Mouse (Mus musculus) gastrocnemius, adult 8-10 months (tissue): ENCODE results near the gene Rtl5. TPM values are rescaled to one million over a fixed set of nuclear protein-coding genes. Genes with fewer than 3 reads are reported as not detected.
"Not testable (repeated sequence)": the region's sequence is repeated elsewhere in the genome, so short reads cannot be mapped to it uniquely, and the experiment has no call there.

ENCODE experiments used
- DNase-seq, 2 experiments: peaks; one replicate each; pipeline ENCODE4 v3.0.0; 2022; ENCODE audit warnings: low spot score in 2 of 2
- total RNA-seq, 4 experiments: library from RNA; stranded (reverse); gene quantifications; 2 replicates each; pipeline ENCODE4 v1.2.4; 2022

Gene Rtl5
- under 1 TPM; 0.15 to 0.43 (median 0.33) TPM for total RNA-seq

DNA sequence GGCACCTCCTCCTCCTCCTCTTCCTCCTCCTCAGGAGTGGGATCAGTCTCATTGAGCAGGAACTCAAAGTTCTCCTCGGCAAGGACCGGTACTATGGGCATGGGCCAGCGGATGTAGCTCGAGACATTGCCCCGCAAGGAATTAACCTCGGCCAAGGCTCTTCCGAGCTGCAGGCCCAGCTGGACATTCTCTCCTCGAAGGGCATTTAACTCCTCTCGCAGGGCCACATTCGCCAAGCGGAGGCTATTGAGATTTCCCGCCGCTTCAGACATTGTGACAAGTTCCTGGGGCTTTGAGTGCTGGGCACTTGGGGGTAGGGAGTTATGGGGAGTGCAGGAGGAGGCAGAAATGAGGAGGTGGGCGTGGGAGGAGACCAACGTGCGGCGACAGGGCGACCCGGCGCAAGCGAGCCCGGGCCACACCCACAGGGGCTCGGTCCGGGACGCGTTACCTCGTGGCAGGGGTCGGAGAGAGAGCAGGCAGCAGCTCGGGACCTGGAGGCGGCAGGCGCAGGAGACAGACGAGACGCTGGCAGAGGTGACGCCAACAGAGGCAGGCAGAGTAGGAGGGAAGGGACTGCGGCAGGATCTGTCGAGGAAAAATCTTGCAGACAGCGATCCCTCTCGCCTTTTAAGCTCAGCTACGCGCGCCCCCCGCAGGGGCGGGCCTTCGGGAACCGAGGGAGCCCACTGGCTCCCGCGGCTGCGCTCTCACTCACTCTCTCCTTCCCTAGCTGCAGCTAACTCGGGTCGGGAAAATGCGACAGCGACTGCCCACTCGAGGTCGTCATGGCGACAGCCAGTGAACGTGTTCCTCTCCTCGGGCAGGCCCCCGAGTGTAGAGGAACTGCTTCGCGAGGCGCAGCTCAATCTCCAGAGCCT, at the start of gene Rtl5:
TSS of gene Rtl5 (minus strand) at position 714 of the 881 bp plus-strand sequence.
- peak in 1 of 2 experiments; percentile 42 for DNase-seq

DNA sequence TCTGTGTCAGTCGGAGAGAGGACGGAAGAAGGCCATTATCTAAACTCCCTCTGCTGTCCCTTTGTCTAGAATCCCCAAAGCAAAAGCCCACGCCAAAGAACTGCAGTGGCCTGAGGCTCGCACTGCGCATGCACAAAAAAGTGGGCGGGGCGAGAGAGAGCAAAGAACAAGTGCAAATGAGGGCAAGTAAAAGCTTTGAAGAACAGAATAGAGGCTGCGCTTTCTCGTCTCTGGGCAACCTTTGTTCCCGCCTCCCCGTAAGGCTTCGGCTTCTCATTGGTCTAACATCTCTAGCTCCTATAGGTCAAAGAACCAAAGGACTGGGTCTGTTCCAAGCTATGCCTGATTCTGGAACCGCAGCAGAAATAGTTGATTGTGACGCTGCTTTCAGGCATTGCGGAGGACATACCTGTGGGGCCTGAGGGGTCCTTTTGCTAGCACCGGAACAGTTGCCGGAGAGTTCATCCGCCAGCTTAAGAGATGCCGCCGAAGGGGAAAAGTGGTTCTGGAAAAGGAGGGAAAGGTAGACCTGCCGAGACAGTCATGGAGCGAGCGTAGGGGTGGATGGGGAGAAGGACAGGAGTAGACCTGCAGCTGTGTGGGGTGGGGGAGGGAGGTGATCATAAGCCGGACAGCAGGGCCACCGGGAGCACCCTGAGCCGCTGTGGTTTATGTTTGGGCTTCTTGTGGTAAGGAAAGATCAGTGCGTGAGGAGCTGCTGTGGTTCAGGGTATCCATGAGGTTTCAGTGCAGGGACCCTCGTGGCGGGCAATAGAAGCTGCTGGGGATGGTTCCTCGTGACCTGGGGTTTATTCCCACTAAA, 48.1 kb upstream of the Rtl5 start, which contains the start of gene Pin4:
TSS of gene Pin4 (plus strand) at position 406 of the 823 bp plus-strand sequence.
- DNase-seq, result peak; percentile 86 to 89

DNA sequence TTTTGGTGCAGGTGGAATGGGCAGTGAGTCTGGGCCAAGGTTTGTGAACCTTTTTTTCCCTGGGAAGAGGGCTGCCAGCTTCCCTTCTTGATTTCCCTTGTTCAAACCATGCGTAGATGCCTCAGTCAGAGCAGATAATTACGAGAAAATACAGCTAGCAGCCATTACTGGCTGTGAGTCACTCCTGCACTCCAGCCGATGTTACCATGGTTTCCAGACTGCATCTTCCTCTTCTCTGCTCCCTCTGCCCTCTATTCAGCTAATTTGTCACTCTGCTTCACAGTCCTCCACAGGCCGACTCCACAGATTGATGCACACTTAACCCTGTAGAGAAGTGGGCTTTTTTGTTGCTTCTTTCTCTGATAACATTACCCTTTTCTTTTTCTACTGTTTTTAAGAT, 44.6 kb upstream of the Rtl5 start:
- DNase-seq, result no peak

DNA sequence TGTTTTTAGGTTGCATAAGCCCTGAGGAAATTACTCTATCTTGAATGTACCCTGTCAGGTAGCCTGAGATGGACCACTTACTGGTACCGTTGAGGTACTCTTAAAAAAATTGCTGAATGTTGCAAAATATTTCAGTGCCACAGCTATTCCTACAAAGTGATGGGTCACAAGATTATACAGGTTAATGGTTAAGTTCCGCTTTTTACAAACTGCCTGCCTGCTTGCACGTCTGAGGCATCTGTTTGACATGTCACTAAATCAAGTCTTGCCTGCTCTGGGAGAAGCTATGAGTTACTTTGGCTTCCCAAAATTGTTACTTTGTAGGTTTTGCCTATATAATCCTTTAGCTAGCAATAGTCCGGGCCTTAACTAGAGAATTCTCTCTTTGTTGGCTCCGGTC, 38.2 kb upstream of the Rtl5 start:
- not testable (repeated sequence) for DNase-seq

DNA sequence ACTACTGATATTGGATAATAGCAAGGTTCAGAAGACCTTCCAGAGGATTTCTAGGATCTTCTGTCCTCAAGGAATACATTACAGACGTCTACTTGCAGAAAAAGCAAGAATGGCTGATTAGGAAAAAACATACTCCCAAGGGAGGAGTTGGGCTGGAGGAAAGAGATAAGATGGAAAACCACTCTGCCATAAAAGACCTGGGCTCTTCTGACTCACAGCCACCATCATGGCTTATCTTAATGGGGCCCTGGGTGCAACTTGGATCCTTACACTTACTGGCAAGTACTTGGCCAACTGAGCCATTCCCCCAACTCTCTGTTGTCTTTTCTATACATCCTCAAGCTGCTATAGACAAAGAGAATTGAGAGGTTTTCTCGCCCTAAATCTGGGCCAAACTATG, 32.7 kb upstream of the Rtl5 start:
- DNase-seq, result not testable (repeated sequence)

DNA sequence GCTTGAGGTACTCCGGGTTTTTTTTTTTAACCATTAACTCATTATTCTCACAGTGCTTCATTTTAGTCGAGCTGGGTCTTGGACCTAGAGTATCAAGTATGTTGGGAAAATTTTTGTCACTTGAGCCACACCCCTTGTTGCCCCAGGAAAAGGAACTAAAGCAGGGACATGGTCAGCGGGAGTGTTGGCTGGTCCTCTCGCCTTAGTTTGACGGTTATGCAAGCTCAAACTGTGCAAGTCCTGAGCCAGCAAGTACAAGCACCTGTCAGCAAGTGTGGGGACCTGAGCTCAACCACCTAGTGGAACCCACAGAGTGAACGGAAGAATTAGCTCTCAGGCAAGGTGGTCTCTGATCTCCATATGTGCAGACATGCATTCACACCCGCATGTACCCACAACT, 30.8 kb upstream of the Rtl5 start:
- DNase-seq, result no peak

DNA sequence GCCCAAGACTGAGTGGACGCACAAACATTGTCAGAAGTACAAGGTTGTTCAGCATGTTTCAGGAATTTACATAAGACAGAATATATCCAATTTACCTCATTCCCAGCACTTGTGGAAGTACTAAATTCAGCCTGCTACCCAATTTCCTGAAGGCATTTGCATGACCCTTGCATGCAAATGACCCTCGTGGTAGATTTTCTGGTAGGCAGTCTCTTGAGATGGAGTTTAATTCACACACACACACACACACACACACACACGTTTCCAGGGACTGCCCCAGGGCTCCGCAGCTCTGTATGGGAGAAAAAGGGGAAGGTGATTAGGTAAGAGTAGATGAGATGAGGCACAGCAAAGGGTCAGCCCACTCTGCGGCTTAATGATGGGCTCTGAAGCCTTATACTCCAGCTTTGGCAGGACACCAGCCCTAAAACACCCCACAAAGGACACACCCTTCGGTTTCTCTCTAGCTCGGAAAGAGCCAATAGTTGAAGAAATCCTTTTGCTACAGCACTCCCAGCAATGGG, 23.3 kb upstream of the Rtl5 start:
- no peak for DNase-seq

DNA sequence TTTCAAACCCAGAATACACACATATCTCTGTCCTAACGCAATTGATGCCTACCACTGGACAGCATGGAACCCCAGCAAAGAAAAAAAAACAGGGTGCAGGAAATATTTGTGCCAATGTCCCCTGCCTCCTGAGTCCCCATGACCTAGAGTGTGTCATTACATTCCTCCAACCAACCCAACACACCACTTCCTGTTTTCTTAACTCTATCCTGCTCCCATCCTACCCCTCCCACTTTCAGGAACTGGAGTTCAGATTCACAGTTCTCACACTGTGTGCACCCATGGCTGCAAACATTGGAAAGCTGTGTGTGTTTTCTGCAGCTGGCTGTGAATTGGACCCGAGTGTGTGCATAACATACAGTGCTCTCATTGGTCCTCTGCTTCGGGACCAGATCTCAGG, 19.5 kb upstream of the Rtl5 start:
- DNase-seq, result no peak

DNA sequence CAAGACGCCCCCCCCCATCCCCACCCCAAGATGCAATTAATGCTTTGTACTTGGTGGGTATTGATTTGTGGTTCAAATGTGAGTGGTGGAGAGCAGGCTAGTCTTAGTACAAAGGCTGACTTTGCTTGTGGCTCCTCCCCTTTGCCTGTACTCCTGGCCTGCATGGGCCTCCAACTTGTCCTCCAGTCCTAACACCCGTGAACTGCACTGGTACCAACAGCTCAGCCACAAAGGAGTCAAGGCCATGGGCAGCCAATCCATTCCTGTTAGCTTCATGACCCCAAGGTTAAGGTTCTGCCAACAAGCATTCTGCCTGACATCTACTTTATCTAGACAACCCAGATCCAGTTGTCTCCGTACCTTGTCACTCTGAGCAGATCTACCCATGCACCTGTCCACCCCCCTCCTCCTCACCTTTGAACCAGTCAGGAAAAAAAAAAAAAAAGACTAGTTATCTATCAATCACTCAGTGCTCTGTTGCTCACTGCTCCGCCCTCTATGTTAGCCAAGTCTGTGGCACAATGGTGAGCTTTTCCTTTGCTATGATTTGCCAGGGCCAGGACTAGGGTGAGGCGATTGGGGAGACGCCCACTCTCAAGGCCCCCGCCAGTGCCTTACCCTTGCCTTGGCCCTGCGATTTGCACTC, 14.8 kb upstream of the Rtl5 start:
- no peak for DNase-seq

DNA sequence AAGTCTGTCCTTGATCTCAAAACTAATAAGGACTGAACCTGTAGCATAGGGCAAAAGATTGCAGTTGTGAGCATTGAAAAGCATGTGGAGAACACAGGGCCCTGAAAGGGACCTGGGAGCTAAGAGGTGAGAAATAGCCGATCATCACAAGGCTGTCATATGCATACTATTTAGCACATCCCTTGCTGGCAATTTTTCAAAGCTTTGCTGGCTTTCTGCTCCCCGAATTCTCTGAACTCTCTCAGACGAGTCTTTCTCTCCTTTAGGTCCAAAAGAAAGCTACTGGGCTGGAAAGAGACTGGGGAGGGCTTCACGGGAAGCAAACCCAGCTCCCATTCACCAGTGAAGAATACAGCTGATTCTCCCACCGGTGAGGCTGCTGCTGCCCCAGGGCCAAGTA, 11.2 kb upstream of the Rtl5 start:
- DNase-seq, result no peak

DNA sequence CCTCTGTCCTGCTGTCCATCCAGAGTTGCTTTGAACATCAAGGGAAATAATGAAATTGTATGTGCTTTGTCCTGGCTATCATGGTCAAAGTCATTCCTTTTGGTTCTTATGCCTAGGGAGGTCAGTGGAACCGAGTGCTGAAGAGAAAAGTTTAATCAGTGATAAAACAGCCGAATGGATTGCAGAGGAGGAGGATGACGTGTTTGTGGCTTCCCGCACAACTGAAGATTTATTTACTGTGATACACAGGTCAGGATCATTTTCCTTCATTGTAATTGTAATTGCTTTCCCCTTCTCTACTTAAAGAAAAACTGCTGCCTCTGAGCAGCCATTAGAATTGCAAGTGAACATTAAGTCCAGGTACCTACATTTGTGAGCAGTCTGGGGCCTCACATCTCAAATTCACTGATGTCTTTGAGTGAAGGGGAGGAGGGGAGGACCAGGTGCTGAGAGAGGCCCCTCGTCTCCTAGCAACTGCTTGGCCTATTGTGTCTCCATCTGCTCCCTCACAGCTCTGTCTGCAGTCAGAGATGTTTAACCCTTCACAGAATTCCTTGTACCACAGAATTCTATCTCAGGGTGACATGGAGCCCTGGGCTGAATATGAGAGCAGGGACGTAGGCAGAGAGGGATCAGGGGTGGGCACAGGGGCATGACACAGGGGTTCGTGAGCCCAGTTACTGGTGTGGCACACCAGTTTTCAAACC, 10.6 kb upstream of the Rtl5 start:
- DNase-seq, result no peak

DNA sequence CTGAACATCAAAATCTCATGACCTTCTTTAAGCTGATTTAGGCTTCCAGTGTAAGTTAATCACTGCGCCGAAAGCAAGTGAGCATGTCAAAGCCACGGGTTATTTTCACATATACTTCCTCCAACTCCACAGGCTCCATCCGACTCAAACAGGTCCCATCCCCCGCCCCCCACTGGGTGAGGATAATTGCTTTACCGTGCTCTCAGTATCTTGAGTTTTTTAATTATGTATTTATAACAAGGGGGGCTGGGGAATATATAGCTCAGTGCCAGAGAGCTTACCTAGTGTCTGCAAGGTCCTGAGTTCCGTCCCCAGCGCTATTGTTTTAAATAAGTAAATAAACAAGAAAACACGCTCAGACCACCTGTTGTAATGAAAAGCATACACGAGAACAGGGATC, 10.0 kb upstream of the Rtl5 start:
- DNase-seq, result no peak

DNA sequence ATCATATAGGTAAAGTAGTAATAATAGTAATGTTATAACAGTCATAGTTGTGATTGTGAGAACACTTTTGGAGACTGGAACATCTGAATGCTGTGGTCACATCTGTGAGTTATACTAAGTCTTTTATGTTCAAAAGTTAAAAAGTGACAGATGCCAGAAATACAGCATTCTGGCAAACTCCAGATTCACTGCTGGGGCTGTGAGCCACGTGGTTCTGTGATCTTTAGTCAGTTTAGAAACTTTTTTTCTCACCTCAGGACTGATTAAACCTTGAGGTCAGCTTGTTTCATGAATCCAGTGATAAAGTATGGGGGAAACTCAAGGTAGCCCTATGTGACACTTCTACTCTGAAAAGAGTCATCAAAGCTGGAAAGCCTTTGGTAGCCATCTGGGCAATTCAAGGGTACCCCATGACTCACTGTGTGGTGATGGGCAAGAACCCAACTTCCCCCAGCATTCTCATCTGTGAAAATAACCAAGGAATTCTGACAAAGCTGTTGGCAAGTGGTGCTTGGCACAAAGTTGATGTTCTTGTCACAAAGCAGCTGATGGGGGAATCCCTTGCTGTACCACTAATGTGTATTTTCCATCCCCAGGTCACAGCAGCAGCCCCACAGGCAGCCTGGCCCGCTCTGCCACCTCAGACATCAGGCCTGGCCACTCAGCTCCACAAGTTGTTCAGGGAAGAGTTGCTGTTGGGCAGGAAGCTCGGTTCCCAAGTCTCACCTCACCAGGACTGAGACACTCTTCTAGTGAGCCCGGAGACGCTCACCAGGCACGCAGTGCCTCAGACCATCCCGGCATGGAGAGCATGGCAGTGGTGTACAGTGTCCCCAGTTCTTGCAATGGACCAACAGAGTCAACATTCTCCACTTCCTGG, 6.0 kb upstream of the Rtl5 start:
- no peak for DNase-seq

DNA sequence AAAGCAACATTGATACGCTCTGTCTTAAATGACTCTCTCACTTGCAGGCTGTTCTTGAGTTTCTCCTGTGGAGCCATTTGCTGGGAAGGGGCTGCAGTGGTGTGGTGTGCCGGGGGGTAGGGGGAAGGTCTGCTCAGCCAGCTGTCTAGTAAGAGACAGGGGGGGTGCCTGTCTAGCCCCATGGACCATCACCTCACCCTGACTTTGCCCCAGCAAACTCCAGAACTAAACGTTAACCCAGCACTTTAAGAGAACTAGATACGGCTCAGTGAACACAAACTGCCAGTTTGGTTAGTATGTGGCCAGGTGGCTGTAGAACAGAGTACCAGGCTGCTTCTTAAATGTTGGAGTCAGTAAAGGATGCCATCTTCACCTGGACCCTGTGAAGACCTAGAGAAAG, 4.1 kb upstream of the Rtl5 start:
- DNase-seq, result no peak

DNA sequence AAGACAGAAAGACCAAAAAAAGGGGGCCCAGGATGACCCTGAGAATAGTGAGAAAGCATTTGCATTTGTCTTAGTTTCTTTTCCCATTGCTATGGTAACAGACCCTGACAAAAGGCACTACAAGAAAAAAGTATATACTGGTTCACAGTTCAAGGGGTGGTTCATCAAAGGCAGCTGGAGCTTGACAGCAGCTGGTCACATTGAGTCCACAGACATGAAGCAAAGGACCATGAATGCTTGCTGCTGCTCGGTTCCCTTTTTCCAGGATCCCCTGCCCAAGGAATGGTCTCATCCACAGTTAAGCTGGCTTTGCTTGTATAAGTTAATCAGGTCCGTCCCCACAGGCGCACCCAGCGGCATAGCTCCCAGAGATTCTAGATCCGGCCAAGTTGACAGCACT, 3.3 kb upstream of the Rtl5 start:
- no peak for DNase-seq

DNA sequence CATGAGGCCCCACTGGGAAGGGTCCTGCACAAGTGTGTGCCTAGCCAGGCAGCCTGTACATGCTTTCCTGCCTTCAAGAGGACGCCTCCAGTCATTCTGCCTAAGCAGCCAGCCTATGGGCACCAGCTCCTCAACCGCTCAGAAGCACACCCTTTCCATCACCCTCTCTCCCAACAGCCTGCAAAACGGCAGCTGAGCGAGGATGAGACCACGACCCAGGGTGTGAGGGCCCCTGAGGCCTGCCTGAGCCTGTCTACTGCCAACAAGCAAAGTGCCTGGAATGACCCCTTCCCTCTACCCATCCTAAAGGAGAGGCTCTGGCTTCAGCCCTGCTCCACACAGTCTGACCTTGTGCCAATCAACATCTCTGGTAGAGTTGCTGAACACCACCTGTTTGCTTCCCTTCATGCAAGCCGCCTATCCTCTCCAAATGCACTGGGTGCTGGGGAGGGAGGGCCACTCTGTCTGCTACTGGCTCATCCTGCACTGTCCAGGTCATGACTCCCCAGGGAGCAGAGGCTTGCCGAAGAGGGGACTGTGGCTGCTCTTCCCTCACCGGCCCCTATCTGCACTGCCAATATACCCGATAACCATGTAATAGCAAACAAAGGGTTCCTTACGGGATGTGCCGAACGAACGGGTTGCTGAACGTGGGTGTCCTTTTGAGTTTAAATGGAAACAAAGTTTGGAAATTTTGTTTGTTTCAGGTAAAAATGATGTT, 2.7 kb upstream of the Rtl5 start:
- DNase-seq, result no peak

DNA sequence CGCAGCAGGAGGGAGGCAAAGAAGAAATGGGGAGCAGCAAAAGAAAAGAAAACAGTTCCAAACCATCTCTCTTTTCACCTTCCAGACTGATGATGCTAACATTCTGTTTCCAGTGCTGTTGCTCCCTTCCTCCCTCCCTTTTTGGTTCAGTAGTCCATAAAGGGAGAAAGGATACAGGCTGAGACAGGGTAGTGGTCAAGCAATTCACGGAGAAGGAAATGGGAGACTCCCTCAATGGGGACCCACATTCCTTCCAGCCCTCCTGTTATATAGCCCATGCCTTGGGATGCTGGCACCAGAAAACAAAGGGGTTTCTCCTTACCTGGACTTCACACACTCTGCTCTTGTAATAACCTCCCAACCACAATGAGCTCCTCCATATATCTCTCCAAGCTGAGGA, 413 bp upstream of the Rtl5 start:
- no peak for DNase-seq

DNA sequence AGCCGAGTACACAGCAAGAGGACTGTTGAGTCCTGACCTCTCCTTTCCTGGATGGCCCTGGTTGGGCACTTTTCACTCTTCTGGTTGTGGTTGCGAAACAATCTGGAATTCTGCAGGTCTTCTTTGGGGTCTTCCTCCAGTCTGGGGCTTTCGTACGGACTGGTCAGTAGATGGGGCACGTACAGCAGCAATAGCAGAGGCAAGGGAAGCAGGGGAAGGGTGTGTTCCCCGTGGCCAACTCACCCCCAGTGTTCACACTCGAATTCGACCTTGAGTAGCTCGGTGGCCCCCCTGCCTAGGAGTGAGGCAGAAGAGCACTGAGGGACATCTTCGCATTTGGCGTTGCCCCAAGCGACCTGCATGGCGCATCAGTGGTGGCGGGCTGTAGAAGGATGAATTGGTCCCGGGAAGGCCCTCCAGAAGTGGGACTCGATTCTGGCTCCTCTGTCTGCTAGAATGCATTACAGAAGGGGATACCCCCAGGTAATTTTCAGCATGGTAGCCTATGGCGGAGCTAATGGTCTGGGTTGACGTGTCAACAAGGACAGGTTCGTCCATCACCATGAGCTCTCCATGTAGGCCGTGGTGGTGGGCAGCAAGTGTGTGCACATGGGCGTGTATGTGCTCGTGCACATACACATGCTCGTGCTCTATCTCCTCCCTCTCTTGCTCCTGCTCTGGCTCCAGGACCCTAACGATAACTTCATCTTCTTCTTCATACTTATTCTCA, 2.1 kb downstream of the Rtl5 start:
- no peak for DNase-seq

DNA sequence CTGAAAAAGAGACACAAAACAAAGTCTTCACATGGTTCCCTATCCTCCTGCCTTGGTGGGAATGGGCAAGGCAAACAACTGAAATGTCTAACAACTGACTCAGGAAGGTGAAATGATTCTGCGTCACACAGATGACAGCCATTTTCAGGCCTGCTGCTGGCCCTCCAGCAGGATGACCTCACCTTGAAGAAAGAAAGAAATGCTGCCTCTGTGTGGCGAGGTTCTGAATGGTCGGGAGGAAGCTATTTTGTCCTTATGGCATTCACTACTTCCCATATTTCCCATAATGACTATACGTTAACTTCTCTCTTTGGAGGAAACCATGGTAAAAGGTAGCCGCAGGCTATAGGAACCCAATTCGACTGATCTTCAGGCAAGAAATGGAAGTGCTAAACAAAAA, 4.0 kb downstream of the Rtl5 start:
- no peak for DNase-seq
